Mouse (Mus musculus) kidney, adult 2 months (tissue): ENCODE measurements around the gene Tsen2.

ENCODE experiments used
- CTCF ChIP-seq: fragments of 200-500 bp; conservative IDR thresholded peaks from 2 replicates; pipeline ENCODE4 v1.5.1; 2011; ENCODE audit warnings: low read depth, mild to moderate bottlenecking, control low read depth, low read length, moderate library complexity, mixed read lengths; ENCODE audit not compliant: insufficient read depth, insufficient read length
- POLR2A ChIP-seq: fragments of 200-500 bp; IDR thresholded peaks from one replicate; pipeline ENCODE4 v1.6.1; 2011; ENCODE audit warnings: low read depth, low read length, control low read depth

- TF ChIP-seq POLR2A (no peak), CTCF (no peak)
Observed at GRCm38 (mm10) chr6:115527418-115527817, 17.0 kb upstream of the Tsen2 start.
